Mouse (Mus musculus) C2C12 (cell line): ENCODE measurements around the gene Serhl.
"Not testable (repeated sequence)": the region's sequence is repeated elsewhere in the genome, so short reads cannot be mapped to it uniquely, and the experiment has no call there.

Source experiments
- CEBPB ChIP-seq: IDR thresholded peaks from one replicate; pipeline ENCODE4 v1.6.1; 2011; ENCODE audit warnings: low read depth, mild to moderate bottlenecking, control low read depth, moderate library complexity
- CTCF ChIP-seq: IDR thresholded peaks from one replicate; pipeline ENCODE4 v1.5.1; 2011; ENCODE audit not compliant: control insufficient read depth, insufficient read depth, insufficient read length
- FOSL1 ChIP-seq: IDR thresholded peaks from one replicate; pipeline ENCODE4 v1.8.0; 2011; ENCODE audit warnings: mild to moderate bottlenecking, low read length; ENCODE audit not compliant: poor library complexity, insufficient read depth, severe bottlenecking
- MAX ChIP-seq: IDR thresholded peaks from one replicate; pipeline ENCODE4 v1.6.1; 2011; ENCODE audit warnings: mild to moderate bottlenecking, control low read depth

- not testable (repeated sequence) for TF ChIP-seq CTCF, FOSL1, MAX, CEBPB
These were observed 37.7 kb downstream of the Serhl start for GRCm38 (mm10) chr15:83127037-83127436.
